Mouse (Mus musculus) G1E (cell line): ENCODE data around the gene Smyd2.

Experiments used
- CTCF ChIP-seq: IDR thresholded peaks from 2 replicates; pipeline ENCODE4 v1.5.1; 2012; ENCODE audit warnings: low read depth, low read length, inconsistent platforms, mixed read lengths
- GATA1 ChIP-seq: IDR thresholded peaks from 2 replicates; pipeline ENCODE4 v1.6.1; 2012; ENCODE audit warnings: borderline replicate concordance, low read length, inconsistent platforms, mixed read lengths
- POLR2AphosphoS5 ChIP-seq: IDR thresholded peaks from 2 replicates; pipeline ENCODE4 v1.6.1; 2012; ENCODE audit warnings: low read depth, low read length, inconsistent platforms; ENCODE audit not compliant: insufficient replicate concordance

GRCm38 (mm10) chr1:189933480-189934202, 11.5 kb upstream of the Smyd2 start:
- TF ChIP-seq CTCF = no peak
- TF ChIP-seq GATA1 = no peak
- no peak for TF ChIP-seq POLR2AphosphoS5
